Mouse (Mus musculus) ovary, adult 18-20 months (tissue): ENCODE results near the gene Macrod2.

Source experiments
- DNase-seq: peaks from one replicate; pipeline ENCODE4 v3.0.0; 2022; ENCODE audit warnings: low spot score, mixed read lengths

Macrod2 gene

DNA sequence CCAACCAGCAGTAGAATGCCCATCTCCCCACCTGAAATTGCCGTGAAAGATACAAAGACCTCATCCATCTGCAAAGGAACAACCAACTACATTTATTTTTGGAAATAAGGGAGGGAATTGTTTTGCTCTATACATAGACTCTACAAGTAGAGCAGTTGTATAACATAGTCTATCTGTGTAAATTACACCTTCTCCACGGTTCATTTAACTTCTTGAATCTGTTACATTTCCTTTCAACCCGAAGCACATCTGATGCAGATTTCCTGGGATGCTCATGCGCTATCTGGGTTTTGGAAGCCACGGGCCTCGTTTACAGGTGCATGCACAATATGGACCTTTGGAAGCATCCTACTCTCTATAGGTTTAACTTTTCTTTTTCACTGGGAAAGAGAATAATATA lies 175.8 kb downstream of the Macrod2 start:
- no peak for DNase-seq

GRCm38 (mm10) chr2:140592537-140593261 lies 197.6 kb downstream of the Macrod2 start:
- DNase-seq: no peak

GRCm38 (mm10) chr2:140596906-140597305 lies 201.8 kb downstream of the Macrod2 start:
- no peak for DNase-seq

DNA sequence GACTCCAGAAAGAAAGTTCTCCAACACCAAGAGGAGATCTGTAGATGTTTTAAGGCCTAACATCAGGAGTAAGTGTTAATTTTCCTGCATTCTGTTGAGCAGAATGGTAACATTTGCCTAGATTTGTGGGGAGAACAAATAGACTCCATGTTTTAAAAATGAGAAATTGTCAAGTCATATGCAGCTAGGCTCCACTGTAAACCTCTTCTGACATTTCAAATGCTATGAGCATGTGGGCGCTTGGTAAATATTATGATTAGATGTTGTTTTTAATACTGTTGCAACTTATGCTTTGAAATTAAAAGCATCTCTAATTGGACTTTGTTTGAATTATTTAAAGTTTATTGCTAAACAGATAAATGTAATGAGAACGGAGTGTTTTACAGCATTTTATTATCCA lies 220.3 kb downstream of the Macrod2 start:
- DNase-seq: no peak

DNA sequence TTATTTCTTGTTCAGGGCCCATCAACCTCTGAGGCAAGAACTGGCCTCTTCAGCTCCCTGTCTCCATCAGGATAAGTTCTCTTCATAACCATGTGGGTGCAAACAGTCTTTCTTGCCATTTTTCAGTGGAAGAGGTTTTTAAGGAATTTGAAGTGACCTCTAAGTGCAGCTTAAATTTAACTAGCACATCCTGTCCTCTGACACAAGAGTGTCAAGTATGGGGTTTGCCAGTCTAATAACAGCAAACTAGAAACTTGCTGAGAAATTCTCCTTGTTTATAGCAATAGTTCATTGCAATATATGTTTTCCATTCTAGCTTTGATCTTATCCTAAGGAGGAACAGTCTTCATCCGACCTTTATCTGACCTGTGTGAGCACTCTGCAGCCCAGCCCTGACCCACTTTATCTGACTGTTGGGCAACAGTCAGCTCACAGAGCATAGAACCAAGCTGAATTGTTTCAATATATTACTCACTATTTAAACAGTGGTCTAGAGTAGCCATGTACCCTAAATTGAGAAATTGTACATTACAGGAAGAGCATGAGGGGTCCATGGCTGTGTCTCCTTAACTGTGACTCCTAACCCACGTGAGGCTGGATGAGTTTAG lies 226.7 kb downstream of the Macrod2 start:
- DNase-seq: no peak

DNA sequence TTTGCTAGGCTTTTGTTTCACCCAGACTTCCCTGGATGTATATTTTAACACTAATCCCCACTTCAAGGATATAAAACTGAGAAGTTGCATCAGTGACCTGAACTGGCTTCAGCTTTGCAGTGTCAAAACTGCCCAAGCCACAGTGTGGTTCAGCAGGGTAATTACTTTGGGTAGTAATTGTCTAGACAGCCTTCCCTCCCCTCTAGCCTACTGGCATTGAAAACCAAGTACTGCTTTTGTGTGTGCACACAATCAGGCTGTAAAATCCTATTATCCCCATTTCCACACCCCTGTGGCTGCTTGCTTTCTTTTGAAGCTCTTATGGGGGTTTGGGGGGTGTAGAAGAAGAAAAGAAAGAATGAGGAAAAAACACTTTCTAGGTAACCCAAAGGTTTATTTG lies 258.4 kb downstream of the Macrod2 start:
- DNase-seq: no peak

DNA sequence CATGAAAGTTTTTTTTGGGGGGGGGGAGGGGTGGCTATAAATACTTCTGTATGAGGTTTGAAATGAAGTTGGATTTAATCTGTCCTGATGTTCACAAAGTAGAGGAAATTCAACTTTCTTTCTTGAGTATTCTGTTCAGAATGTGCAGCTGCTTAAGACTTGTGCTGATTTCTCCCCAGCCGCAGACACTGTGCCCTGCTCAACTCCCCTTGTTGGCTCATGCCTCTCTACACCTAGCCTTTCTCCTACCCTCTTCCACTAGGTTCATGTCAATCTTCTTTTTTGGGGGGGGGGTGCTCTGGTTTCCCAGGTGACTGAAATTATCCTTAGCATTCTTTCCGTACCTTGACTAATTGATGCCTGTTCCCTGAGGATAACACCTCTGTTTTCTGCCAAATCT lies 258.9 kb downstream of the Macrod2 start:
- no peak for DNase-seq

DNA sequence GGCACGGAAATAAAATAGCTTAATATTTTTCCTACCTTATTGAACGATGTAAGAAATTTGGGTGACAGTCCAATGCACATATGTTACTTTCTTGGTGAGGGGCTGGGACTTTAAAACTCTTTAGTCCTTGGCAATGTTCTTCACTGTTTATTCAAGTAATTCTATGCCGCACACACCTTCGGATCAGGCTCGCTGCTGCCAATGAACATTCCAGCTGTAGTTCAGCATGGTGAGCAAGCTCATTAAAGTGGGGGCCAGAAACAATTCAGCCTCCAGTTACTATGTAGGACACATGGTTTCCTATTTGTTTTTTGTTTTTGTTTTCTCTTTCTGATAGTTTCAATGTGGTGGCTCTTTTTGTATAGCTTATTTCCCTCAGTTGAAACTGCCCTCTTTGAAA lies 267.6 kb downstream of the Macrod2 start:
- DNase-seq: no peak

DNA sequence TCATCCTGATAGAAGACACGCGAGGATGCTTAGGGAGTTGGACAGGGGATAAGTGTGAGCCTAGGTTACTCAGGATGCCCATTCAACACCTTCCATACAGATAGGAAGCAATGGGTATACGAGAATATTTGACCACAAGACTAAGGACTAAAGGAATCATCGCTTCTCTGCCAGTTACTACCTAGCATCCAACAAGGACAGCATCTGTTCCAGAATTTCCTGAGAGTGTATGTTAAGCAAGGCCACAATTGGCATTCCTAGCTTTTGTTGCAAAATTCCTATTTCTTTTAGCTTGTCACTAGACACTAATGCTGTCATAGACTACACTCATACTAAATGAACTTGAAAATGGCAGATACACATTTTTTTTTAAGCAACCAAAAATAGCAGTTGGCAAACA lies 269.3 kb downstream of the Macrod2 start:
- no peak for DNase-seq

- DNase-seq: no peak
Observed at GRCm38 (mm10) chr2:140666846-140667245, 271.7 kb downstream of the Macrod2 start.

- no peak for DNase-seq
Observed at GRCm38 (mm10) chr2:140667261-140668047, 272.3 kb downstream of the Macrod2 start.

DNA sequence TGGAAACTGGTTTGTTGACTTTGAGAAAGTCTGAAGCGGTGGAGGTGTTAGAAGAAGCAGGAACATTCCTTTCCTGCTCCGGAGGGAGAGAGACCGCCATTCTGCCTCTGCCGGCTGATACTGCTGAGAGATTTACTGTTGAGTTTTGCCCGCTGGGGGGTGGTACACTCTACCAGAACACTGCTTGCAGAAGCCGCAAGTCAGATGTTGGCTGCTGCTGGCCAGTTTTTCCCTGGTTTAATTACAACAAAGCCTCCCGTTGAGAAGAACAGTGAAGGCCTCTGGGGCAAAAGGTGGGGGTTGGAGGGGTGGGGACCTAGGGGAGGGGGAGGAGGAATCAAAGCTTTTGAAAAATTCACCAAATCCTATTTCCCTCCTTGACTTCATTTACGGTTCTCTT lies 273.2 kb downstream of the Macrod2 start:
- DNase-seq: peak; percentile 30

DNA sequence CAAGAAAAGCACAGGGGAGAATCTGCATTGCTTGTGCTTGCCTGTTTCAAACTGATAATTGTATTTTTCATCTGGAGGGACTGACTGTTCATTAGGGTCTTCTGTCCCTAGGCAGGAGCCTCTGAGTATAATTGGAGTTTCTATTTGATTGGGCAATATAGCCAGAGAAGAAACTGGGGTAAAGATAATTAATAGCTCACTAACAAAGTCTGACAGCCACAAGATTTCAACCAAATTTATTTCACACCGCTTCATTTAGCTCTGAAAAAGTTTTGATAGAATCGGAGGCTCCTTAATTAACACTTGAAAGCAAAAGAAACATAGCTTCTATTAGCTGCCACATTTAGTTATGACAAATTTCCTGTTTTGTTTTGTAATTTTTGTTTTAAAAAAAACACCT lies 274.0 kb downstream of the Macrod2 start:
- no peak for DNase-seq

DNA sequence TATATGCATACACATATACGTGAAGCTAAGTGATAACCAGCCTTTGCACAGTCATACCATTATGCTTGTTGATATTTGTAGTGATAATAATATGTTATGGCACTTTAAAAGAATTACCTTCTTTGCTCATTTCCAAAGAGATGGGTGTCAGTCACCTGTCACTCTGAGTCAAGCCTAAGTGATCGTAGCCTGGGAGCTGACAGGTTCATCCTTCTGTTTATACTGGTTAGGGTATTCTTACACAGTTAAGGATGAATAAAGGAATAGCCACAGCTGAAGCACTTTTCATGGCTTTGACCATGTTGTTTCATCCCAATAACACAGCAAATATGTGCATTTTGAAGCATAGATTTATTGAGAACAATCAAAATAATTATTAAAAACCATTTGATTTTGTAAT lies 274.7 kb downstream of the Macrod2 start:
- no peak for DNase-seq

DNA sequence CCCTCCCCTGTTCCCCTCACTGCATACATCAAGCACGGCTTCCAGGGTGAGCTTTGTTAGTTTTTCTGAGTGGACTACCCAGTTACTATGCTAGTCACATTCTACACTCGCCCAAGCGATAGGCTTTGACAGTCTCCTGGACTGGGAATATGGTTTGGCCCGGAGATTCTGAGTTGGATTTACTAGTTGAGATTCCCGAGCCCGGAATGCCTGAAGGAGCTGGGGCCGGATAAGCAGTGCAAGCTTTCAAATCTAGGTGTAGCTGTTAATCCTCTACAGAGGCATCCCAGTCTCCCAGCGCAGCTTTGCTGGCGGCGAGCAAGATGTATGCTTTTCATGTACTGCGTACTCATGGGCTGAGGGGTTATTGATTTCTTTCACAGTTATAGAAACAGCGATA lies 275.3 kb downstream of the Macrod2 start:
- DNase-seq: no peak

GRCm38 (mm10) chr2:140670963-140671702 lies 276.0 kb downstream of the Macrod2 start, which contains the start of gene Flrt3:
Gene Flrt3, minus strand, starts transcription at chr2:140671469.
- DNase-seq: peak; percentile 86

GRCm38 (mm10) chr2:140673466-140673865 lies 278.4 kb downstream of the Macrod2 start:
- DNase-seq: no peak

DNA sequence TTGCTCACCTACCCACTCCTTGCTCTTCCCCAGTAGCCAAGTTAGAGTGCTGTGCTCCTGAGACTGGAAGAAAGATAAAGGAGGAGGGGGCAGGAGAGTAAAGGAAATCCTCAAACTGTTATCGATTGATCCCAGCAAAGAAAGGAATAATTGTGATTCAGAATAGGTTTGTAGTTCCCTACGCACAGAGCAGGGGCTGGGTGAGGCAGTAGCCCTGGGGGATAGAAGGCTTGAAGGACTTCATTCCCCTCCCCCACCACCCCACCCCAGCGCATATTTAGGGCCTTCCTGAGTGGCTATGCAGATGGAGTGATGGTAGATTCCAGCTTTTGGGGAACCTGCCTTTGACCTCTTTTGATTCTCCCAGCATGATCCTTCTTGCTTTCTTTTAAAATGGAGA lies 281.6 kb downstream of the Macrod2 start:
- DNase-seq: no peak

DNA sequence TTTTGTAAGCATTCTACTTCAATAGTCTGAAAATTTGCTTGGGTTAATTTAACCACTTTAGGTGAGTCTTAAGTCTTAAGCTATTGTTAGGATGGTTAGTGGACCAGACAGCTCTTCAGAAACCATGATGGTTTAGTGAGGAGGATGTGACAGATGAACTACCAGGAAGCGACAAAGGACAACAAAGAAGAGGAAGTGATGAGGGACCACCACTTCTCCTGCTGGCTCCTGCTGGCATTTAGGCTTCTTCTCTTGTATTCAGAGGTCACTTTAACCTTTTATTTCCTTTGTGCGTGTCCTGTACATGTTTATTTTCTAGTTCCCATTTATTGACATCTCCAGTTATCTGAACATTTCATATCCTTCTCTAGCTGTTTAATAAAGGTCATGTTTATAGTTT lies 295.8 kb downstream of the Macrod2 start:
- no peak for DNase-seq

DNA sequence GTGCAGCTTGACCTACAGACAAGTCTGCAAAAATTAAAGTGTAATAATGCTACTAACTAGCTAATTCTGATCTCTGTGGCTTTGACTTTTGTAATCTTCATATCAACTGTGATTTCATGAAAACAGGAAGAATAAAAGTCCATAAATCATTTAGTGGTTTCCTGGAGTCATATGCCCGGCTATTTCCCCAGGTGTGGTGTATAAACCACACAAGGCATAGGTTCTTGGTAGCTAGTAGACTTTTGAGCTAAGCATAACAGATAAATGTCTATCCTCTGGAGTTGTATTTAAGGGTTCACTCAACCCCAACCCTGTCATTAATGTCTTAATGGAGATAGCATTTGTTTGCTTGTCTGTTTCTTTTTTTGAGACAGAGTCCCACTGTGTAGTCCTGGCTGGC lies 296.3 kb downstream of the Macrod2 start:
- DNase-seq: no peak

DNA sequence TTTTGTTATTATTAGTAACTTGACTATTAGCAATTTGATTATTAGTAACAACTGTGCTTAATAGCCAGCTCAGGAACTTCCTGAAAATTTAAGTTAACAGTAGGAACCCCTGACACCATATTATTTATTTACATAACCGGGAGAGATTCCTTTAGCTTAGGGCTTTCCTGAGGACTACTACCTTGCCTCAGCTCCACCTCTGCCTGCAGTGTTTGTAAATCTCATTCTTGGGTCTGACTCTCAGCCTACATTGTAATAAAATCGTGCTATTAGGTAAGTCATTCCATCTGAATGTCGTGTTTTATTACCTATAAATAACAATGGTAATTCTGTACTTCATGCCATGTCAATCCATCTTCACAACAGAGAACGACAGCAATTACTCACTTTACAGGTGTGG lies 297.4 kb downstream of the Macrod2 start:
- DNase-seq: no peak

DNA sequence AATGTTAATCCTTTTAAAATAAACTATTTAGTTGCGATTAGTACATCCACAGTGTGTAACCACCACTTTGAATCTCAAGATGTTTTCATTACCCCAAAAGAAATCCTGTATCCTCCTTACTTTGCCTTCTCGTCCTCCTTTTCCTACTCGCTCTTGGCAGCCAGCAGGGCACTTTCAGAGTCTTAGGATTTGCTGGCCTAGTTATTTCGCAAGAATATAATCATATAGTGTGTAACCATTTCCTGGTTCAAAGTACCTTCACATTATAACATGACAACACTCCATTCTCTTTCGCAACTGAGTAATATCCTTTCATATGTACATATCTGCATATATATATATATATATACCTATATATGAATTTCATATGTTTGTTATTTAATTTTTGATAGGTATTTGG lies 298.7 kb downstream of the Macrod2 start:
- DNase-seq: no peak
